In the genomic region with DNA sequence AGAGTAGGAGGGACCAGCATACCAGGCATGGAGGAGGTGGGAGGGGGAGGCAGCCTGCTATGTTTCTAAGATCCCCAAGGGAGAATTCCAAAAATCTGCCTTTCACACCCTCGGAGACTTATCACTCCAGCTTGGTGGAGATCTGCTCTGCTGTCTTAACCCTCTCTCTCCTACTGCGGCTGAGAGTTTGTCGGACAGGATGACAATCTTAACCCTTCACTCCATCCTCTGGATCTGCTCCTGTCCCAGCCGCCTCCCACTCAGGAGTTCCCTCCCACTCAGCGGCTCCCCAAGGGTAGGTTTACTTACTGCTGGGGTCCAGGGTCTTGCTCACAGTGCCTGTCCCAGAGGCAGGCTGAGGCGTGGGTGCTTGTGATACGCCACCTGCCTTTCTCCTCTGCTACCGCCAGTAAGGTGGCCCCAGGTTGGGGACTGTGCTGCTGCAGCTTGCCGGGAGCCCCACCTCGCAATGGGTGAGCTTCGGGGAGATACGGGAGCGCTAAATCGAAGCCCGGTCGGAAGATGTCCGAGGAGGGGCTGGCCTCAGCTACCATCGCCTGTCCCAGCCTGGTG, we compare ENCODE assay signal across 8 mouse cellular contexts. TPM values are rescaled to one million over a fixed set of nuclear protein-coding genes. Genes with fewer than 3 reads are reported as not detected.
DNase-seq lines count a peak whose midpoint lies in the region; ATAC-seq and TF ChIP-seq lines count a peak whose summit lies in the region.

No protein-coding gene starts in this region.

- WGBS in kidney, embryonic 16.5 days, result under 1% methylated on average over 18 of the region's 18 CpGs
- 2% methylated on average over 18 of the region's 18 CpGs for WGBS in embryonic facial prominence, embryonic 12.5 days
- WGBS in hindbrain, postnatal 0 days, result under 1% methylated on average over 18 of the region's 18 CpGs
- 4% methylated on average over 18 of the region's 18 CpGs for WGBS in liver, postnatal 0 days (ENCODE audit: insufficient replicate concordance)

- TF ChIP-seq CTCF in hindbrain, postnatal 0 days (IDR thresholded peaks at IDR 0.05; ENCODE audit: low read depth), result no peak
- TF ChIP-seq CTCF in liver, postnatal 0 days (IDR thresholded peaks at IDR 0.05; ENCODE audit: low read depth), result no peak

- no peak overlapping the region for H3K27ac ChIP-seq in kidney, embryonic 16.5 days (ENCODE audit: low read length)
- no peak overlapping the region for H3K27ac ChIP-seq in embryonic facial prominence, embryonic 12.5 days
- H3K27ac ChIP-seq in hindbrain, postnatal 0 days, result no peak overlapping the region
- no peak overlapping the region for H3K27ac ChIP-seq in liver, postnatal 0 days (ENCODE audit: low read depth)

- H3K9me3 ChIP-seq in kidney, embryonic 16.5 days (ENCODE audit: low read length), result no peaks in the 10 kb centered on the region
- no peaks in the 10 kb centered on the region for H3K9me3 ChIP-seq in embryonic facial prominence, embryonic 12.5 days
- no peaks in the 10 kb centered on the region for H3K9me3 ChIP-seq in hindbrain, postnatal 0 days (ENCODE audit: low read length)
- H3K9me3 ChIP-seq in liver, postnatal 0 days (ENCODE audit: low read length), result no peaks in the 10 kb centered on the region

- DNase-seq in kidney, adult 9 months, result no peak
- DNase-seq in hindbrain, postnatal 0 days (ENCODE audit: low spot score), result no peak
- no peak for DNase-seq in liver, postnatal 0 days
- DNase-seq in yolk sac, embryonic 10.5 days (ENCODE audit: low spot score), result peak; percentile 35
- no peak for DNase-seq in adrenal gland, adult 18-20 months (ENCODE audit: low spot score in 2 of 2)
- no peak for DNase-seq in retina, postnatal 1 day

- H3K4me2 ChIP-seq in kidney, embryonic 16.5 days (replicated peaks; ENCODE audit: low read depth, low read length), result peak overlapping the region; percentile 94
- peak overlapping the region; percentile 92 for H3K4me2 ChIP-seq in embryonic facial prominence, embryonic 12.5 days (replicated peaks)
- H3K4me2 ChIP-seq in hindbrain, postnatal 0 days (ENCODE audit: low read depth, low read length), result peak overlapping the region; percentile 98
- H3K4me2 ChIP-seq in liver, postnatal 0 days (ENCODE audit: low read depth, low read length), result peak overlapping the region; percentile 83

- H3K9ac ChIP-seq in kidney, embryonic 16.5 days (replicated peaks; ENCODE audit: low read length), result peak overlapping the region; percentile 31
- H3K9ac ChIP-seq in embryonic facial prominence, embryonic 12.5 days, result peak overlapping the region; percentile 46
- H3K9ac ChIP-seq in hindbrain, postnatal 0 days (replicated peaks; ENCODE audit: low read length), result 0 out of 2 replicates have a peak overlapping the region, but pooled peaks have one; percentile 1
- H3K9ac ChIP-seq in liver, postnatal 0 days (replicated peaks), result 0 out of 2 replicates have a peak overlapping the region, but pooled peaks have one; percentile 3

- TF ChIP-seq EP300 in liver, postnatal 0 days (IDR thresholded peaks at IDR 0.05; ENCODE audit: low read depth), result no peak

- H3K4me1 ChIP-seq in kidney, embryonic 16.5 days (ENCODE audit: insufficient read depth, low read length), result peaks cover 23% of the 10 kb centered on the region
- peaks cover 22% of the 10 kb centered on the region for H3K4me1 ChIP-seq in embryonic facial prominence, embryonic 12.5 days
- peaks cover 10% of the 10 kb centered on the region for H3K4me1 ChIP-seq in hindbrain, postnatal 0 days (ENCODE audit: insufficient read depth, low read length)
- H3K4me1 ChIP-seq in liver, postnatal 0 days (ENCODE audit: insufficient read depth), result peaks cover 17% of the 10 kb centered on the region

- ATAC-seq in kidney, embryonic 16.5 days (ENCODE audit: low FRiP score, low TSS enrichment), result no peak
- no peak for ATAC-seq in embryonic facial prominence, embryonic 12.5 days (ENCODE audit: insufficient number of reproducible peaks, insufficient read depth, low FRiP score, low TSS enrichment)
- no peak for ATAC-seq in hindbrain, postnatal 0 days
- no peak for ATAC-seq in liver, postnatal 0 days

- no peaks in the 10 kb centered on the region for H3K36me3 ChIP-seq in kidney, embryonic 16.5 days (ENCODE audit: insufficient read depth, low read length)
- H3K36me3 ChIP-seq in embryonic facial prominence, embryonic 12.5 days, result no peaks in the 10 kb centered on the region
- no peaks in the 10 kb centered on the region for H3K36me3 ChIP-seq in hindbrain, postnatal 0 days (ENCODE audit: insufficient read depth, low read length)
- H3K36me3 ChIP-seq in liver, postnatal 0 days (replicated peaks; ENCODE audit: insufficient read depth, low read length), result no peaks in the 10 kb centered on the region

- H3K27me3 ChIP-seq in kidney, embryonic 16.5 days (ENCODE audit: insufficient read depth, low read length), result peaks cover 32% of the 10 kb centered on the region
- peaks cover 43% of the 10 kb centered on the region for H3K27me3 ChIP-seq in embryonic facial prominence, embryonic 12.5 days
- peaks cover 22% of the 10 kb centered on the region for H3K27me3 ChIP-seq in hindbrain, postnatal 0 days (ENCODE audit: insufficient read depth, low read length)
- H3K27me3 ChIP-seq in liver, postnatal 0 days (ENCODE audit: insufficient read depth, low read length), result peaks cover 41% of the 10 kb centered on the region

- H3K4me3 ChIP-seq in kidney, embryonic 16.5 days (ENCODE audit: low read length), result peak overlapping the region; percentile 55
- peak overlapping the region; percentile 47 for H3K4me3 ChIP-seq in embryonic facial prominence, embryonic 12.5 days
- H3K4me3 ChIP-seq in hindbrain, postnatal 0 days (ENCODE audit: low read length), result peak overlapping the region; percentile 47
- H3K4me3 ChIP-seq in liver, postnatal 0 days (ENCODE audit: low read depth, low read length), result peak overlapping the region; percentile 41

RNA-seq across cellular contexts. Expression of a gene that starts 12.9 kb away (rescaled TPM):
- 0.32 and 0.61 TPM in 2 replicates for polyA plus RNA-seq in kidney, embryonic 16.5 days (2015; fragmentation: Nextera tagmentation; extraction: Ambion mirVana)
- 2.1 and 3.4 TPM in 2 replicates for polyA plus RNA-seq in embryonic facial prominence, embryonic 12.5 days (2016; fragmentation: Nextera tagmentation; extraction: Ambion mirVana)
- 0.54 and 1.8 TPM in 2 replicates for total RNA-seq in hindbrain, postnatal 0 days (2014; rRNA removed)
- 0.39 and 0.66 TPM in 2 replicates for polyA plus RNA-seq in hindbrain, postnatal 0 days (2015; fragmentation: Nextera tagmentation; extraction: Ambion mirVana)
- 0.20 and 0.33 TPM in 2 replicates for polyA plus RNA-seq in liver, postnatal 0 days (2015; fragmentation: Nextera tagmentation; extraction: Ambion mirVana)
- 1 to 10 TPM; 3.3 to 4.2 TPM for total RNA-seq in adrenal gland, adult 18-20 months (2021)

RNA-seq across cellular contexts. Expression of a gene that starts 25.4 kb away (rescaled TPM):
- polyA plus RNA-seq in kidney, embryonic 16.5 days (2015; fragmentation: Nextera tagmentation; extraction: Ambion mirVana), result 19.5 and 20.1 TPM in 2 replicates
- 11.2 and 11.7 TPM in 2 replicates for polyA plus RNA-seq in embryonic facial prominence, embryonic 12.5 days (2016; fragmentation: Nextera tagmentation; extraction: Ambion mirVana)
- total RNA-seq in hindbrain, postnatal 0 days (2014; rRNA removed), result 12.1 and 17.9 TPM in 2 replicates
- 5.3 and 6.7 TPM in 2 replicates for polyA plus RNA-seq in hindbrain, postnatal 0 days (2015; fragmentation: Nextera tagmentation; extraction: Ambion mirVana)
- polyA plus RNA-seq in liver, postnatal 0 days (2015; fragmentation: Nextera tagmentation; extraction: Ambion mirVana), result 13.5 and 14.3 TPM in 2 replicates
- total RNA-seq in adrenal gland, adult 18-20 months (2021), result 10 to 100 TPM; 15.2 to 17.8 TPM

RNA-seq across cellular contexts. Expression of a gene that starts 27.8 kb away (rescaled TPM):
- 0.92 and 1.4 TPM in 2 replicates for polyA plus RNA-seq in kidney, embryonic 16.5 days (2015; fragmentation: Nextera tagmentation; extraction: Ambion mirVana)
- 0.05 and 0.20 TPM in 2 replicates for polyA plus RNA-seq in embryonic facial prominence, embryonic 12.5 days (2016; fragmentation: Nextera tagmentation; extraction: Ambion mirVana)
- total RNA-seq in hindbrain, postnatal 0 days (2014; rRNA removed), result 0.43 TPM in 1 of 2 replicates, not detected in the other
- 0.09 and 0.18 TPM in 2 replicates for polyA plus RNA-seq in hindbrain, postnatal 0 days (2015; fragmentation: Nextera tagmentation; extraction: Ambion mirVana)
- not detected in 2 replicates for polyA plus RNA-seq in liver, postnatal 0 days (2015; fragmentation: Nextera tagmentation; extraction: Ambion mirVana)
- 10 to 100 TPM; 28.9 to 47.4 TPM for total RNA-seq in adrenal gland, adult 18-20 months (2021)

RNA-seq across cellular contexts. Expression of a gene that starts 55.8 kb away (rescaled TPM):
- polyA plus RNA-seq in kidney, embryonic 16.5 days (2015; fragmentation: Nextera tagmentation; extraction: Ambion mirVana), result 3.3 and 4.1 TPM in 2 replicates
- polyA plus RNA-seq in embryonic facial prominence, embryonic 12.5 days (2016; fragmentation: Nextera tagmentation; extraction: Ambion mirVana), result 1.2 and 2.6 TPM in 2 replicates
- total RNA-seq in hindbrain, postnatal 0 days (2014; rRNA removed), result 0.32 and 1.5 TPM in 2 replicates
- polyA plus RNA-seq in hindbrain, postnatal 0 days (2015; fragmentation: Nextera tagmentation; extraction: Ambion mirVana), result 0.84 and 1.1 TPM in 2 replicates
- 0.34 and 0.69 TPM in 2 replicates for polyA plus RNA-seq in liver, postnatal 0 days (2015; fragmentation: Nextera tagmentation; extraction: Ambion mirVana)
- under 1 TPM in 1 of 2 experiments, not detected in 1; 0.32 TPM for total RNA-seq in adrenal gland, adult 18-20 months (2021)
